Mouse (Mus musculus): ENCODE results near the gene Faf1.

Gene Faf1

GRCm38 (mm10) chr4:109676218-109677215, at the start of gene Faf1:
TSS of gene Faf1 (plus strand) at chr4:109676588.
- ATAC-seq (ENCODE audit: insufficient number of reproducible peaks, low FRiP score, low TSS enrichment): peak; percentile 95

- ATAC-seq (ENCODE audit: insufficient number of reproducible peaks, low FRiP score, low TSS enrichment): no peak
Observed at GRCm38 (mm10) chr4:109630215-109630614, 46.2 kb upstream of the Faf1 start.

GRCm38 (mm10) chr4:109631029-109631428, 45.4 kb upstream of the Faf1 start:
- ATAC-seq (ENCODE audit: insufficient number of reproducible peaks, low FRiP score, low TSS enrichment): no peak

GRCm38 (mm10) chr4:109634971-109635370, 41.4 kb upstream of the Faf1 start:
- ATAC-seq (ENCODE audit: insufficient number of reproducible peaks, low FRiP score, low TSS enrichment): no peak

GRCm38 (mm10) chr4:109639356-109639755, 37.0 kb upstream of the Faf1 start:
- no peak for ATAC-seq (ENCODE audit: insufficient number of reproducible peaks, low FRiP score, low TSS enrichment)

- ATAC-seq (ENCODE audit: insufficient number of reproducible peaks, low FRiP score, low TSS enrichment): no peak
Observed at GRCm38 (mm10) chr4:109640141-109640540, 36.2 kb upstream of the Faf1 start.

GRCm38 (mm10) chr4:109641451-109641850, 34.9 kb upstream of the Faf1 start:
- no peak for ATAC-seq (ENCODE audit: insufficient number of reproducible peaks, low FRiP score, low TSS enrichment)

- no peak for ATAC-seq (ENCODE audit: insufficient number of reproducible peaks, low FRiP score, low TSS enrichment)
Observed at GRCm38 (mm10) chr4:109647281-109647680, 29.1 kb upstream of the Faf1 start.

- no peak for ATAC-seq (ENCODE audit: insufficient number of reproducible peaks, low FRiP score, low TSS enrichment)
Observed at GRCm38 (mm10) chr4:109649331-109649730, 27.1 kb upstream of the Faf1 start.

- ATAC-seq (ENCODE audit: insufficient number of reproducible peaks, low FRiP score, low TSS enrichment): no peak
Observed at GRCm38 (mm10) chr4:109653251-109653650, 23.1 kb upstream of the Faf1 start.

- ATAC-seq (ENCODE audit: insufficient number of reproducible peaks, low FRiP score, low TSS enrichment): no peak
Observed at GRCm38 (mm10) chr4:109654701-109655100, 21.7 kb upstream of the Faf1 start.

GRCm38 (mm10) chr4:109655738-109656137, 20.6 kb upstream of the Faf1 start:
- ATAC-seq (ENCODE audit: insufficient number of reproducible peaks, low FRiP score, low TSS enrichment): no peak

- ATAC-seq (ENCODE audit: insufficient number of reproducible peaks, low FRiP score, low TSS enrichment): no peak
Observed at GRCm38 (mm10) chr4:109656301-109656700, 20.1 kb upstream of the Faf1 start.

- ATAC-seq (ENCODE audit: insufficient number of reproducible peaks, low FRiP score, low TSS enrichment): peak; percentile 90
Observed at GRCm38 (mm10) chr4:109657021-109657850, 19.2 kb upstream of the Faf1 start.

GRCm38 (mm10) chr4:109657851-109658500, 18.4 kb upstream of the Faf1 start:
- no peak for ATAC-seq (ENCODE audit: insufficient number of reproducible peaks, low FRiP score, low TSS enrichment)

- no peak for ATAC-seq (ENCODE audit: insufficient number of reproducible peaks, low FRiP score, low TSS enrichment)
Observed at GRCm38 (mm10) chr4:109658826-109659225, 17.6 kb upstream of the Faf1 start.

- no peak for ATAC-seq (ENCODE audit: insufficient number of reproducible peaks, low FRiP score, low TSS enrichment)
Observed at GRCm38 (mm10) chr4:109659571-109659970, 16.8 kb upstream of the Faf1 start.

GRCm38 (mm10) chr4:109660568-109660967, 15.8 kb upstream of the Faf1 start:
- ATAC-seq (ENCODE audit: insufficient number of reproducible peaks, low FRiP score, low TSS enrichment): no peak

- no peak for ATAC-seq (ENCODE audit: insufficient number of reproducible peaks, low FRiP score, low TSS enrichment)
Observed at GRCm38 (mm10) chr4:109661183-109661582, 15.2 kb upstream of the Faf1 start.

GRCm38 (mm10) chr4:109662271-109662670, 14.1 kb upstream of the Faf1 start:
- no peak for ATAC-seq (ENCODE audit: insufficient number of reproducible peaks, low FRiP score, low TSS enrichment)

- ATAC-seq (ENCODE audit: insufficient number of reproducible peaks, low FRiP score, low TSS enrichment): no peak
Observed at GRCm38 (mm10) chr4:109664091-109664490, 12.3 kb upstream of the Faf1 start.

Data from cerebellum, adult (tissue).